Mouse (Mus musculus) layer of hippocampus, adult 11-12 months (tissue): Measurements from ENCODE around the gene Ehmt2.
"Not testable (repeated sequence)": the region's sequence is repeated elsewhere in the genome, so short reads cannot be mapped to it uniquely, and the experiment has no call there.

Experiments
- DNase-seq: peaks from one replicate; pipeline ENCODE4 v3.0.0; 2022; ENCODE audit warnings: low spot score

The Ehmt2 gene

GRCm38 (mm10) chr17:34927306-34928019 lies 29.2 kb downstream of the Ehmt2 start:
- no peak for DNase-seq

DNA sequence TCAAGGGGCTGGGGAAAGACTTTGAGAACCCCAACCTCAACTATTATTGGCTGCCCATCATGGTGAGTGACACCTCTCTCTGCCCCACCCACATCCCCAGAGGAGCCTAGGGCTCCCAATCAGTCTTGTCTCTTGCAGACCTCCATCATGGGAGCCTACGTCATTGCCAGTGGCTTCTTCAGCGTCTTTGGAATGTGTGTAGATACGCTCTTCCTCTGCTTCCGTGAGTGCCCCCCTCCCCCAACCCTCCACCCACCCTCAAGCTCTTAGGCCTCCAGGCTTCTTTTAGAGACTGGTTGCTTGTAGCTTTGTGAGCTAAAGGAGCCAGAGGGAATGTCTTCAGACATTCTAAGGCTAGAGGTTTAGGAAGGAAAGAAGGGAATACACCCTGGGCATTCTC lies 30.6 kb downstream of the Ehmt2 start:
- DNase-seq: no peak

DNA sequence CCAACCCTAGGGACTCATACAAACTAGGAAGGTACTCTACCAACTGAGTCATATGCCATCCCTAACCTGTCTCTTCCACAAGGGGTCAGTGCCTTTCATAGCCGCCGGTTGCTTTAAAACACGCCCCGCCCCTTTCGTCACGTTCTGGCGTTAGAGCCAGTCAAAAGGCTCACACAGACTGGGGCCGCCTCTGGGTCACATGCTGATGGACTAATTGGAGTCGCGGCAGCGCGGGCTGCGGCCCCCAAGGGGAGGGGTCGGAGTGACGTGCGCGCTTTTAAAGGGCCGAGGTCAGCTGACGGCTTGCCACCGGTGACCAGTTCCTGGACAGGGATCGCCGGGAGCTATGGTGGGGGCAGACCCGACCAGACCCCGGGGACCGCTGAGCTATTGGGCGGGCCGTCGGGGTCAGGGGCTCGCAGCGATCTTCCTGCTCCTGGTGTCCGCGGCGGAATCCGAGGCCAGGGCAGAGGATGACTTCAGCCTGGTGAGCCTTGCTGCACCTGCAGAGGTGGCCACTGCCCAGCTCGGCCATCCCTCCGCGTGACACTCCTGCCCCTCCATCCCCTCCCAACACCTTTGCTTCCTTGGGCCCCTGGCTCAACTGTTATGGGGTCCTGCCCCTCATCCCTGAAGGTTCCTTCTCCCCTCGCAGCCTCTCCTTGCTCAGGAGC lies 32.9 kb downstream of the Ehmt2 start, which contains the start of gene Neu1:
Gene Neu1 (plus strand): TSS at position 193 of the 674 bp plus-strand sequence.
- DNase-seq: peak; percentile 99

DNA sequence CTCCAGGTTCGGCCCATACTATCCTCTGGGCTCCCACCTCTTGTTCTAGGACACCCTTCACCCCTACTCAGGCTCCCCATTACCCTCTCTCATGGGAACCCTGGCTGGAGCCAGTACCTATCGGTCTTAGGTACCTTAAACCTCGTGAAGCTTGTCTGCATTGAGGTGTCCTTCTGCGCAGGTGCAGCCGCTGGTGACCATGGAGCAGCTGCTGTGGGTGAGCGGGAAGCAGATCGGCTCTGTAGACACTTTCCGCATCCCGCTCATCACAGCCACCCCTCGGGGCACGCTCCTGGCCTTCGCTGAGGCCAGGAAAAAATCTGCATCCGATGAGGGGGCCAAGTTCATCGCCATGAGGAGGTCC lies 33.4 kb downstream of the Ehmt2 start:
- no peak for DNase-seq

DNA sequence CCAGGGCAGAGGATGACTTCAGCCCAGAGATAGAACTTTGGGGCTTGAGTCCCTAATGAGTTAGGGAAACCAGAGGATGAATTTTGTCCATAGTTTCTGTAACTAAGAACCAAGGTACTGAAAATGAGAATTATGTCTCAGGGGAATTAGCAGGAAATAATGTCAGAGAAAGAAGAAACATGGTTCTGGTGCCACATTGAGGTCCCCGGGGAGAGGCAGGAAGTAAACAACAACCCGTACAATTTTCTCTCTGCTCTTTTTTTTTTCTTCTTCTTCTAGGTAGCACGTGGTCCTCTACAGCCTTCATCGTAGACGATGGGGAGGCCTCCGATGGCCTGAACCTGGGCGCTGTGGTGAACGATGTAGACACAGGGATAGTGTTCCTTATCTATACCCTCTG lies 34.0 kb downstream of the Ehmt2 start:
- no peak for DNase-seq

- DNase-seq: no peak
These were observed 35.8 kb downstream of the Ehmt2 start for GRCm38 (mm10) chr17:34934031-34934430.

DNA sequence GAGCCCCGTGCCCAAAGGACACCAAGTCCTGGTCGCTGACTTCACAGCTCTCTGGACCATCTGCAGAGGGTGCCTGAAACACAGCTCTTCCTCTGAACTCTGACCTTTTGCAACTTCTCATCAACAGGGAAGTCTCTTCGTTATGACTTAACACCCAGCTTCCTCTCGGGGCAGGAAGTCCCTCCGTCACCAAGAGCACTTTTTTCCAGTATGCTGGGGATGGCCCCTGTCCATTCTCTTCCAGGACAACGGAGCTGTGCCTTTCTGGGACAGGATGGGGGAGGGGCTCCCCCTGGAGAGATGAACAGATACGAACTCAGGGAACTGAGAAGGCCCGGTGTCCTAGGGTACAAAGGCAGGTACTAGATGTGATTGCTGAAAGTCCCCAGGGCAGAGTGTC lies 36.6 kb downstream of the Ehmt2 start:
- DNase-seq: no peak

GRCm38 (mm10) chr17:34937960-34938505 lies 39.8 kb downstream of the Ehmt2 start:
- DNase-seq: no peak

GRCm38 (mm10) chr17:34941344-34942041 lies 43.2 kb downstream of the Ehmt2 start:
- no peak for DNase-seq

DNA sequence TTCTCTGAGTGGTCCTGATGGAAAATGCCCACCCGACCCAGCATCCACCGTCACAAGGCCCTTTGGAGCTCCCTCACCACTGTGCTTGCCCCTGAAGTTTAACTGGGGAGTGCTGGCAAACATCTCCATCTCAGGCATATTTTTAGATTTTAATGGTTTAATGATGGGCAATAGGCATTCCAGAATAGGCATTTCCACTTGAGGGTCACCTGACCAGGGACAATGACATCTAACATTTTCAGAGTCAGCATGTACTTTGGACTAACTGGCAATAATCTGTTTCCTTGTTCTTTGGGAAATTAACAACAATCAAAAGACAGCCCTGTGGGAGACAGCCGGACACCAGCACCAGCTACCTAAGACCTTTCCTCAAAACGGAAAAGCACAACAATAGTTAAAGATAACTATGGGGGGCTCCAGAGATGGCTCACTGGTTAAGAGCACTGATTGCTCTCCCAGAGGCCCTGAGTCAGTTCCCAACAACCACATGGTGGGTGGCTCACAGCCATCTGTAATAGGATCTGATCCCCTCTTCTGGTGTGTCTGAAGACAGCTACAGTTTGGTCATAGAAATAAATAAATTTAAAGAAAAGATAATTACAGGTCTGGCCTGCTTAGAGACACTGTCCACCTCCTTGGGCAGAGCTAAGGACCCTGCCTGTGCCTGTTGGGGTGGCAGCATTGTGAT lies 45.0 kb downstream of the Ehmt2 start:
- no peak for DNase-seq

DNA sequence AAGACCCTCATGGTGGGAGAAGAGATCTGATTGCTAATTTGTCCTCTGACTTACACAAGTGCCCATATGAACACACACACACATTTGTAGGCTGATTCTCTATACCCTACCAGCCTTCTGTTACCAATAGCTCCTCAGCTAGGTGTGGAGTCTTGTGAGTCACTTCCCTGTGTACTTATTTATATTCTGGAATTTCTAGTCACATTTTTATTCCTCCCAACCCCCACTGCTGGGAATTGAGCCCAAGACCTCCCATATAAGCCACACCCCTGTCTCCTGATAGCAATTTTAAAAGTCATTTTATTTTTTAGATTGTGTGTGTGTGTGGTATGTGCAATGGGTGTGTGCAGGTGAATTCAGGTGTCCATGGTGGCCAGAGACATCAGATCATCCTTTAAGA lies 46.1 kb downstream of the Ehmt2 start:
- no peak for DNase-seq

GRCm38 (mm10) chr17:34946486-34947140 lies 48.3 kb downstream of the Ehmt2 start:
- no peak for DNase-seq

DNA sequence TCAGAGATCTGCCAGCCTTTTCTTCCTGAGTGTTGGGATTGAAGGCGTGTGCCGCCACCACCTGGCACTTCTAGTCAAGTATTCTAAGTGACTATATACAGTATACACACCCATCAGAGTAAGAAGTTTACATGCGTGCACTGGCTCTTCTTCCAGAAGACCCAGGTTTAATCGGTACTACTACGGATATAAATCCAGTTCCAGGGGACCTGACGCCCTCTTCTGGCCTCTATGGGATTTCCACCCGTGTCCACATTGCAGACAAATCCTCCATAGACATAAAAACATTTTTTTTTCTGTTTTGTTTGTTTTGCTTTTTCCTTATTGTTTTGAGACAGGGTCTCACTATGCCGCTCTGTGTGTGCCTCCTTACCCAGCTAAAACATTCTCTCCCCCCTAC lies 49.3 kb downstream of the Ehmt2 start:
- no peak for DNase-seq

DNA sequence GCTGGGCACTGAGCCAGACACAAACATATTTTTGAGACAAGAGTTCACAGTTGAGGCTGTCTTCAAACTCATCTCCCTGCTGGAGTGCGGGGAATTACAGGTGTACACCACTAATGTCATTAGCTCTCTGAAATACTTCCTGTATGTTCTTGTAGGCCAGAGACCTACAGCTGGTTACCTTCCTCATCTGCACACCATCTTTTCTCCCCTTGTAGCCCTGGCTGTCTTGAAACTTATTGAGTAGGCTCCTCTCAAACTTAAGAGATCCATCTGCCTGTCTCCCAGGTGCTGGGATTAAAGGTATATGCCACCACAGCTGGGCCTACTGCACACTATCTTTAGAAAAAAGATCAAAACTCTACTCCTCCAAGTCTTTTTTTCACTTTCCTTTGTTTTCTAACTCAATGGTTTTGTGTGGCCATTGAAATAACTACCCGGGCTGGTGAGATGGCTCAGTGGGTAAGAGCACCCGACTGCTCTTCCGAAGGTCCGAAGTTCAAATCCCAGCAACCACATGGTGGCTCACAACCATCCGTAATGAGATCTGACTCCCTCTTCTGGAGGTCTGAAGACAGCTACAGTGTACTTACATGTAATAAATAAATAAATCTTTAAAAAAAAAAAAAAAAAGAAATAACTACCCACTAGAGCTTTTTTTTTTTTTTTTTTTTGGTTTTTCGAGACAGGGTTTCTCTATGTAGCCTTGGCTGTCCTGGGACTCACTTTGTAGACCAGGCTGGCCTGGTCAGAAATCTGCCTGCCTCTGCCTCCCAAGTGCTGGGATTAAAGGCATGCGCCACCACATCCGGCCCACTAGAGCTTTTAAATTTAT lies 50.7 kb downstream of the Ehmt2 start:
- not testable (repeated sequence) for DNase-seq

DNA sequence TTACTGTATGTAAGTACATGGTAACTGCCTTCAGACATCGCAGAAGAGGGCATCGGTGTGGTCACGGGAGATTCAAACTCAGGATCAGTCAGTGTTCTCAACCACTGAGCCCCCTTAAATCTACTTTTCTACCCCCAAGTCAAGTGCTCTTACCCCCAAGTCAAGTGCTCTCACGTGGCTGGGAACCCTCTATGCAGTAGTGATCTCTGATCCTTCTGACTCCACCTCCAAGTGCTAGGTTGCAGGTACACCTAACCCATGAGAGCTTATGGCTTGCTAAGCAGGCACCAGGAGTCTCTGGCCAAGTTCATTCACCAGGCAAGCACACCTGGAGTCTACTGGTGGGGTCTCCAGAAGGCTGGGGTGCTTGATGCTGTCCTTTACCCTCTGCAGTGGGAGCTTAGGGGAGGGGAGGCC lies 51.3 kb downstream of the Ehmt2 start:
- no peak for DNase-seq

DNA sequence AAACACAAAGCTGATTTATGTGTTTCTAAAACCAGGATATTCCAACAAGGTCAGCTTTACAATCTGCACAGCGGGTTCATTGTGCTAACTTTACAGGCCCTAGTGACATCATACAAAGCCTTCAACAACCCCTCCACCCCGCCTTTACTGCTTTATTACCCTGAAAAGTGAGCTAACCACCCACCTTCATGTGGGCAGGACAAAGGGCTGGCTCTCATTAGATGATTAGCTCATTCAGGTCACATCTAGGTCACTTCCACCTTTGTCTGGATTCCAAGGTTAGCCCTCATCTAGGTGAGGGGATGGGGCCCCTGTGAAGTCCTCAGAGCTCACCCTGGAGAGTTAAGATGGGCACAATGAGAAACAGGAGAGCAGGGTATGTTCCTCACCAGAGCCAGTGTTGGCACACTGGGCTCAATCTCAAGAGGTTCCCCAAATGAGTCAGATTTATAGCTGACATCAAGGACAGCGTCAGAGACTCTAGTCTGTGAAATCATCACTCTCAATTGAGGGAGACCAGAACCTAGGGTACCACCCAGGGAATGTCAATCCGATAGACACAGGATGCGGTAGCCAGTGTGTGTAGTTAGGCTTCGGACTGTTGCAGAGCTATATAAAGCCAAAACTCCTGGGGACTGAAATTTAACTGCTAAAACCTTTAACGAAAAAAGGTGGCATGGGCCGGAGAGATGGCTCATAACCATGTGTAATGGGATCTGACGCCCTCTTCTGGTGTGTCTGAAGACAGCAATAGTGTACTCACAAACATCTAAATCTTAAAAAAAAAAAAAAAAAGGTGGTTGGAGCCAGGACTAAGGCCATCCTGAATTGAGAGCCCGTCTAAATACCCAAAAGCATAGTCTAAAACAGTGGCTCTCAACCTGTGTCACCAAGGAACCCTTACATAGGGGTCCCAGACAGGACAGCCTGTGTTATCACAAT lies 52.5 kb downstream of the Ehmt2 start:
- no peak for DNase-seq

DNA sequence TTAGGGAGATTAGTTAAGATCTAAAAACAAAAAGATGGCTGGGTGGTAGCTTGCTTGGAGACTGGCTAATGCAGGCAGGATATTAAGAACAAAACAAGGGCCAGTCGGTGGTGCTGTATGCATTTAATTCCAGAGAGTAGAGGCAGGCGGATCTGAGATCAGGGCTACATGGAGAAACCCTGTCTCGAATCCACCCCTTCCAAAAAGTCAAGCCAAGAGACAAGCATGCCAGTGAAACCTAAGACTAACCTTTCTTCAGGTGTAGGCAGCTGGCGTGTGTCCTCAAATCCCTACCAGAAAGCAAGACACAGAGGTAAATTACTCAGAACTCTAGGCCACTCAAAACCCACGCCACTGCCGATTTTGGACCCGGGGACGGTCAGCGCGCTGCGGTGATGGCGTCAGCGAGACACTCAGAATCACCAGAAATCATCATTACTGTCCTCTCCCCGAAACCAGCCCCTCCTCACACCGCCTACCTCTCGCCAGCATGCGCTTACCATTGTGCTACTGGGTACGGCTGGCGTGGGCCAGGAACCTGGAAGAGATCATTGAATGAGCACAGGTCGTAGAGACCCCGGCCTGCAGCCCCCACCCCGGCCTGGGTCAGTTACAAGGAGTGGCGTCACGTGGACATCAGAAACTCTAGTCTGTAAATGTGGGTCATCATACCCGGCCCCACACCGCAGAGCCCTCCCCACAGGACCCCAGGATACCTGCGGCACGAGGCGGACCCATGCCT lies 53.5 kb downstream of the Ehmt2 start:
- peak; percentile 41 for DNase-seq

- peak; percentile 79 for DNase-seq
These were observed 54.2 kb downstream of the Ehmt2 start for GRCm38 (mm10) chr17:34952378-34953040.
